Mouse (Mus musculus) olfactory bulb, adult 2 months (tissue): ENCODE results near the gene Mtrex. TPM values are rescaled to one million over a fixed set of nuclear protein-coding genes. Genes with fewer than 3 reads are reported as not detected.

Source experiments
- H3K27ac ChIP-seq: fragments of 200-500 bp; 2 replicates; pipeline ENCODE4 v1.5.1; 2012; ENCODE audit warnings: low read depth, low read length; ENCODE audit not compliant: insufficient read depth
- H3K4me1 ChIP-seq: fragments of 200-500 bp; 2 replicates; pipeline ENCODE4 v1.6.1; 2012; ENCODE audit warnings: low read length; ENCODE audit not compliant: control insufficient read depth, insufficient read depth
- H3K4me3 ChIP-seq: fragments of 200-500 bp; 2 replicates; pipeline ENCODE4 v1.5.1; 2012; ENCODE audit warnings: mild to moderate bottlenecking, low read depth, low read length, moderate library complexity; ENCODE audit not compliant: insufficient read depth
- CTCF ChIP-seq: fragments of 200-500 bp; IDR thresholded peaks from 2 replicates; pipeline ENCODE4 v1.5.1; 2012; ENCODE audit warnings: low read depth, mild to moderate bottlenecking, low read length, moderate library complexity; ENCODE audit not compliant: insufficient read depth
- POLR2A ChIP-seq: fragments of 200-500 bp; IDR thresholded peaks from 2 replicates; pipeline ENCODE4 v1.6.1; 2012; ENCODE audit warnings: mild to moderate bottlenecking, low read depth, low read length, moderate library complexity; ENCODE audit not compliant: insufficient read depth
- WGBS: fragments of 180-500 bp; shearing (Covaris S2); methylation state at CpG from one replicate; pipeline ENCODE4 v1.1.7; 2018; 5-methylcytosine and 5-hydroxymethylcytosine counted together
- polyA plus RNA-seq: library from polyadenylated mRNA; stranded (reverse); fragments of >200 nt; gene quantifications from 2 replicates; pipeline ENCODE4 v1.2.4, GENCODE M21; 2012; ENCODE audit warnings: low replicate concordance; ENCODE audit not compliant: missing spikeins, insufficient read depth, insufficient read length

Gene Mtrex
- polyA plus RNA-seq, 1 experiment, result not detected

DNA sequence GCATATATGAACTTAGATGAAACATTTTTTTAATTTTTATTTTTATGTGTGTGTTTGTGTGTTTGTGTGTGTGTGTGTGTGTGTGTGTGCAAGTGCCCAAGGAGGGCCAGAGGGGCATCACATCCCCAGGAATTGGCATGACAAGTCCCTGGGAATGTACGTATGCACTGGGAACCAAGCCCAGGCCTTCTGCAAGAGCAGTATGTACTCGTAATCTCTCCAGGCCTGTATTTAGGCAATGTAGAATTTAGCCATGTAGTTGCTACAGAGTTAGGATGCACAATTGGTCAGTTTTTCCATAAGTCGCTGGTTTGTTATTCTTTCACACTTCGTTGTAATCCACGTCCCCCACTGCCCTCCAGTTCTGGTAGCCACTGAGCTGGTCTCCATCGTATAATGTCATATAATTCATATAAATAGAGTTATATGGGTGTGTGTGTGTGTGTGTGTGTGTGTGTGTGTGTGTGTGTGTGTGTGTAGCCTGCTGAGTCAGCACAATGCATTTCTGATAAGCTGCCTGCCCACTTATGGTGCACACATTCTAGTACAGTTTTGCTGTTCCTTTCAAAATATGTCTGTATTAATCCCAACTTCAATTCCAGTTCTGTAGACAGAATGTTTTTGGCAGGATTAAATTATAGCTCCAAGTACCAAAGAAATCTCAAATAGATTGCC is 103.8 kb downstream of the Mtrex start:
- TF ChIP-seq CTCF (no peak), POLR2A (no peak)
- Histone ChIP-seq H3K4me3 (no peak overlapping the region), H3K4me1 (no peaks in the 10 kb centered on the region), H3K27ac (no peak overlapping the region)
- WGBS, result 92% methylated on average over 6 of the region's 6 CpGs

GRCm38 (mm10) chr13:112822413-112822812 is 104.8 kb downstream of the Mtrex start:
- WGBS, result 80% methylated on average over 3 of the region's 3 CpGs
- Histone ChIP-seq H3K4me1 (no peaks in the 10 kb centered on the region), H3K4me3 (no peak overlapping the region), H3K27ac (no peak overlapping the region)
- TF ChIP-seq CTCF, result no peak
- no peak for TF ChIP-seq POLR2A

DNA sequence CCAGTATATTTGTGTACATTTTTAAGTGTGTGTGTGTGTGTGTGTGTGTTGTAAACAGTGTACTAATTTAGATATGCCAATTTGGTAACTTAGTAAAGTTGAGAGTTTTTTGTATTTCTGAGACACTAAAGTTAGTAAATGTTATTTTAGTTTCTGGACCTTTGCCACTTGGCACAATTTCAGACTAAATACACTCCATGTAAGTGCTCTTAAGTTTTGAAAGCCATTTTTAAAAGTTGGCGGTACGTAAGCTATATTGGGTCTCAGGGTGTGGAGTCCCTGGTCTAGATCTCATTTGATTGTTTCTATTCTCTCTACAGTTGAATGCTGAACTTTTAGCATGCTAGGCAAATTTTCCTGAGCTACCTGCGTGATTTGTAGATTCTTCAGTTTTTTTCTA is 109.1 kb downstream of the Mtrex start:
- no peaks in the 10 kb centered on the region for H3K4me1 ChIP-seq
- WGBS, result 89% methylated on average over 3 of the region's 3 CpGs
- TF ChIP-seq CTCF (no peak), POLR2A (no peak)
- no peak overlapping the region for H3K4me3 ChIP-seq
- no peak overlapping the region for H3K27ac ChIP-seq

Other genes with a start within 250 kb of the Mtrex start
- gene Plpp1, start 126.6 kb downstream of the Mtrex start, polyA plus RNA-seq, result not detected in 2 replicates
- gene Dhx29, start 56 bp upstream of the Mtrex start, polyA plus RNA-seq, result not detected in 2 replicates
- not detected in 2 replicates for gene Ccno, start 60.4 kb upstream of the Mtrex start, polyA plus RNA-seq
- gene Mcidas, start 66.4 kb upstream of the Mtrex start, polyA plus RNA-seq, result not detected in 2 replicates
- gene Cdc20b, start 107.7 kb upstream of the Mtrex start, polyA plus RNA-seq, result not detected in 2 replicates
- gene Gpx8, start 119.0 kb upstream of the Mtrex start, polyA plus RNA-seq, result not detected in 2 replicates
- gene Gzma, start 173.6 kb upstream of the Mtrex start, polyA plus RNA-seq, result not detected in 2 replicates